Mouse (Mus musculus): ENCODE measurements around the gene Fam49a.
A peak's percentile ranks its signal among the peaks of the same experiment; 100 is the strongest.

Gene Fam49a

DNA sequence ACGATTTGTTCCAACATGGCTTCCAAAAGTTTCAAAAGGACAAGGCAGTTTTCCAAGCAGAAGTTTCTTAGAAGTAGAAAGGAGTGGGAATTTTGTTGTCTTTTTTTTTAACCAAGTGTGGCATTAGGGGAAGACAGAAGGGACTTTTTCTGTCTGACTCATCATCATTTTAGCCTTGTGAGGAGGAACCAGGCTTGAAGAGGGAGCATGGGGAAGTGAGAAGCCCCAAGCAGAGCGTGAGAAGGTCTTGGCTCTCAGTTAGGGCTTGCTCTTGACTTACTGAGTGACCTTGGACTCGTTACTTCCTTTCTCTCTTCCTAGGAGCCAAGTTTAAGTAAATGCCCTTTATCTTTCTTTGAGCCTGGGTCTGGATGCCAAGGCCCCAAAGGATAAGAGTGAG, 8.6 kb downstream of the Fam49a start:
- DNase-seq: no peak

DNA sequence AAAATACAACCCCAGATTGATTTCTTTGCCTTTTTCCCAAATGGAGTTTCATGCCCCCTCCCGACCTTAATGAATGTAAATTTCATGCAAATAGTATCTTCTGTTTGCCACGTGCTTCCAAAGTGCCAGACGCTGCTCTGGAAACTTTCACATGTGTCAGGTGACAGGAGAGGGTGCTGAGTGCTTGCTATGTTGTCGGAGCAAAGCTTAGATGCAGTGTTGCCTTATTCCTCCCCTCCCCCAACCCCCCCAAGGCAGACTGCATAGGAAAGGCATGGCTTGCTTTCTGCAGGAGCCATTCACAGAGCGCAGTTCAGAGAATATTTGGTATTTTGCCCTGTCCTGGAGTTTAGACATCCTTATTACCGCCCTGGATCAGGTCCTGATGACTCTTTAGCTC, 12.2 kb downstream of the Fam49a start:
- DNase-seq: no peak

DNA sequence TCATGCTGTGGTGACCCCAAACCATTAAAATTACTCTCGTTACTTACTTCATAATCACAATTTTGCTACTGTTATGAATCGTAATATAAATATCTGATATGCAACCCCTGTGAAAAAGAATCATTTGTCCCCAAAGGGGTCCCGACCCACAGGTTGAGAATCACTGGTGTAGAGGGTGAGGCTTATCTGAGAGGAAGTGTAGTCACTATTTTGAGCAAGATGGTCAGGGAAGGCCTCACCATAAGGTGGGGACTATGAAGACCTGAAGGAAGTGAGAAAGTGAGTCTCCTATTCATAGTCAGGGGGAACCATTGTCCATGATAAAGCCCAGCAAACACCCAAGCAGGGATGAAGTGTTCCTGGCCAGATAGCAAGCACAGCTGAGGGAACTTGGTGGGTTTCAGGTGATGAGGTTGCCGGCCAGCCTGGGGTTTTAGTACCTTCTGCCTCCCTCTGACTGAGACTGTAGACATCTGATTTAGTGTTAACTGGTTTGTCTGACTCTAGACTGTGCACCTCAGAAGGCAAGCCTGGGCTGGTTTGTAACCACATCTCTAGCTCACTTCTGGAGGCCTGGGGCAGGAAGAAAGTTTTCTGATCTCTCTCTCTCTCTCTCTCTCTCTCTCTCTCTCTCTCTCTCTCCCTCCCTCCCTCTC, 13.3 kb downstream of the Fam49a start:
- DNase-seq: no peak

DNA sequence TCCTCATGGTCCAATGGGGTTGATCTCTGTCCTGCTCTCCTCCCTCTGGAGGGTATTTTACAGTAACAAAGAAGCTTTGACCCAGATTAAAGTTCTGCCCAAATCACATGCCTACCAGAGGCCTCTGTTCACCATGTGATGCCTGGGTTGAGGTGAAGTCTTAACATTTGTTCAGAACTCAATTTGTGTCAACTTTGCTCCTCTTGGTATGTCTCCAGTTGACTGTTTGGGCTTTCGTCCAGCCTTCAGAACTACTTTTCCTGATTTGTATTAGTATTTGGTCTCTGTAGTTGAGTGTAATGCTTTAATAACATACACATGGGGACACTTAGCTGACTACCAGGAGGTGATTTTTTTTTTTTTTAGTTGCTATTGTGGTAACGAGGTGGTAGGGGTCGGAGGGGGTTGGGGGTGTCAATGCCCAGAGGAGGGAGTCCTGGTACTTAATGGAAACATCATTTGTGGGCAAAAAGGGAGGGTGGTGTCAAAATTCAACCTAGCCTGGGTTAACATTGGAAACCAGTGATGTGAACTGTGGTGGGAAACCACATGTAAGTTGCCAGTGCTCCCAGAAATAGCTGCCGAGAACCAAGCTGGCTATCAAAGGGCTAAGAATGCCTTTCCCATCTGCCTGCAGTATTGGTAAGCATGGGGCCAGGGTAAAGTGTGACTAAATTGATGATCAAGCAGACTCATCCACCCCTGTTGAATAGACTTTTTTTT, 16.0 kb downstream of the Fam49a start:
- DNase-seq: no peak

DNA sequence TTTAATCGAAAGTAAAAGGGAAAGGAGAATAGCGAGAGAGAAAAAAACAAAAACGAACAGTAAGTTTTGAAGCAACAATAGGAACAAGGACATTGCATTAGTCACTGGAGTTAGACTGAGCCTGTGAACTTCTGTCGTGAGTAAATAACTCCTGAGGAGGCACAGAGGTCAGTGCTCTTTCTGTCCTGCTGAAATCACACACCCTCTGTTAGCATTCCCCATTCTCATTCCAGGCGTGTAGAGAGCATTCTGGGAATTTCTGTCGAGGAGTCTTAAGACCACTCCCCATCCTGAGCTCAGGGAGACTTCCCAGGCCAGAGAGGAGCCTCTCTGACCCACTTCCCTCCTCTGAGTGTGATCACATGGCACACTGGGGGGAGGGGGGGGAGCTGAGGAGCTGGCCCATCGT, 16.5 kb downstream of the Fam49a start:
- no peak for DNase-seq

DNA sequence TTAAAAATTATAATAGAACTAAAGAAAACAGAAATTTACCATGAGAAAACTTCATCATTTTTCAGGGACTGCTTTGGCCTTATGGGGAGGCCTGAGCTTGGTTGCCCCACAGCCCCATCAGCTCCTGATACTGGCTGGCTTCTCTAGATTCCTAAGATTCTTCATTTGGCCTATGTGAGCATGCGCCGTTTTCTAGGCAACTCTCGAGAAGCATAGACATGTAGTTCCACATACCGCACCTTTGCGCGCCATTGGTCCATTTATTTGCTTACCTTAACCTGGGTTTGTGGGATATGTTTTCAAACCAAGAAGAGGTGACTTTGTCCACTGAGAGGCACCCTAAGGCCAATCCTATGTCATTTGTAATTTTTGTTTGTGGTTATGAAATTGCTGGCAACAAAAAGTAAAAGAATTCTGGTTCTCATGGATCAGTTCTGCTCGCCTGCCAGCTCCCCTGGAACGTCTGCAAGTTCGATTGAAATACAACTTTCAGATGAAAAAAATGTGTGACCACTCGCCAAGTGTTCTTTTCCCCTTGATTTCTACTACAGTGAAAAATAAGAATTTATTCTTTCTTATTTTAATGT, 21.9 kb downstream of the Fam49a start:
- no peak for DNase-seq

DNA sequence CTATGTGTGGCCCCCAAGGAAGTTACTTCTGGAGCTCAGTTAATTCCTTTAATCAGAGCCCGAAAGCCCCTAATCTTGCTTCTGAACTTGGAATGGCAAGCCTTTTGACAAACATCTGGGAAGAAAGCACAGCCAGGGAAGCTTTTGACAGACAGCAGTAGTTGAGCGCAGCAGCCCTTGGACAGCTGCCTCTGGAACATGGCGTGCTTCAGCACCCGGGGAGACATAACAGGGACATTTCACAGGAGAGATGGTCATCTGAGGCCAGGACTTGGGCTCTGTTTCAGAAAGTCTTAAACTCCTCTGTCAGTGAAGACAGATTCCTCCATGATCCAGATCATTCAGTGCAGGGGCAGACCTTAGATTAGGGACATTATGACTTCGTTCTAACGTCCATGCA, 22.6 kb downstream of the Fam49a start:
- no peak for DNase-seq

DNA sequence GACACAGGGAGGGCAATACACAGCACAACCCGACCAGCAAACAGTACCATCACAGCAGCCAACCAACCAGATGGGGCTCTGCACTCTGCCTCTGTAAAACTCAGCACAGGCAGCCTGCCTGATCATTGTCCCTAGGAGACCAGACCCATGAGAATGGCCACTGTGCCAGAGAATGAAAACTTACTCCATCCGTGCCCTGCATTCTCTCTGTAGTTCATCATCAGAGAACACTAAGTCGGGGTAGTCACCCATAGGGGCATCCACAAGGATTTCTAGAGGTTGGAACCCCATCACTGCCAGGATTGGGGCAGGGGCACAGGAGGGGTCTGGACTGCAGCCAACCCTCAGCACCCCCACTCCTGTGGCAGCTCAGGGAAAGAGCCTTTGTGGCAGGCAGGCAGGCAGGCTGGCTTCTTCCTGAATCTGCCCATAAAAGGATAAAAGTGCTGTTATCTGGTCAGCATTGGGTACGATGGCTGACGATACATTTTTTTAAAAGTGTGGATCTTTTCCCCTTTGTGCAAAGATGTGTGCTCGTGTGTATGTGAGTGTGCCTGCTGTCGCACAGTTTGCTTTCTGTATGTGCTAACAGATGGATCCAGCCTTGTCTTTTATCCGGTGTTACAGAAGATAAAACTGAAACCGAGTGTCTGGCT, 25.3 kb downstream of the Fam49a start:
- peak; percentile 33 to 45 for DNase-seq

DNA sequence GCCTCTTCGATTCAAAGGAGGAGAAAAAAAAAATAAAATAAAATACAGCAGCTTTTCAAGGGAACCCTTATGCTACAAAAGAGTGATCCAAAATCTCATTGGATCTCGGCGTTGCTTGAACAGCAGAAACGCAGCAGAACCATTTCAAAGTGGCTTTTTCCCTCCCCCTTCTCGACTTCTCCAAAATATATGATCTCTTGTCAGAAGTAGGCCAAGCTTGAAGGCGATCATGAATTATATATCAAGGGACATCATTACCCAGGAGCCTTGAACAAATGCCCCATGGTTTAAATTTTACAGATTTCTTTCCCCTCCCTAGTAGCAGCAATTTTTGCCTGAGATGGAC, 25.8 kb downstream of the Fam49a start:
- DNase-seq: no peak

DNA sequence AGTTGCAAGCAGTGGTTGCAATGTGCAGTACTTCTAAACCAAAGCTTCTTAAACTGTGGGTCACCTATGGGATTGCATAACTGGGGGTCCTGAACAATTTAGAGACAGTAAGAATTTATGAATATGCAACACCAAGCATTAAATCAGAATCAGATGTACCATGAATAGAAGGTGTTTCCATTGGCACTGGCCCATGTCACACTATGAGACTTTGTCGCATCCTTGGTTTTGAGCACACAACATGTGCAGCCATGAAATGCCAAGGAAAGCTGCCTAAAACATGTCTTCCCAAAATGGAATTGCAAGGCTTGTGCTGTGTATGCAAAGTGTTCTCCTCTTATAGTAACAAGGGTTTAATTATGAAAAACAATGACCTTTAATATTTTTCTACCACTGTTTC, 26.6 kb downstream of the Fam49a start:
- no peak for DNase-seq

DNA sequence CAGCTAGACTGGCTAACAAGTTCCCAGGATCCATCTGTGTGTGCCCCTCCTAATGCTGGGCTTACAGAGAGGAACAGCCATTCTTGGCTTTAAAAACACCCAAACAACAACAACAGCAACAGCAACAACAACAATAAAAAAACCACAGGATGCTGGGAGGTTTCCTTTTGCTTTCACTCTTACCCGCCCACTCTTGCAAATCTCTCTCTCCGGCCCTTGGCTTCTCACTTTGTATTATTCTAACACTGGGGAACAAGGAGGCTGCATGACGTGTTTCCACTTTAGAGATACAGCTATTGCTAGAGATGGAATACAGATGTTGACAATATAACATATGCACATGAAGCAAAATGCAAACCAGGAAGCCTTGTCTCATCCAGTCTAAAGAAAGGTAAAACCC, 27.7 kb downstream of the Fam49a start:
- no peak for DNase-seq

DNA sequence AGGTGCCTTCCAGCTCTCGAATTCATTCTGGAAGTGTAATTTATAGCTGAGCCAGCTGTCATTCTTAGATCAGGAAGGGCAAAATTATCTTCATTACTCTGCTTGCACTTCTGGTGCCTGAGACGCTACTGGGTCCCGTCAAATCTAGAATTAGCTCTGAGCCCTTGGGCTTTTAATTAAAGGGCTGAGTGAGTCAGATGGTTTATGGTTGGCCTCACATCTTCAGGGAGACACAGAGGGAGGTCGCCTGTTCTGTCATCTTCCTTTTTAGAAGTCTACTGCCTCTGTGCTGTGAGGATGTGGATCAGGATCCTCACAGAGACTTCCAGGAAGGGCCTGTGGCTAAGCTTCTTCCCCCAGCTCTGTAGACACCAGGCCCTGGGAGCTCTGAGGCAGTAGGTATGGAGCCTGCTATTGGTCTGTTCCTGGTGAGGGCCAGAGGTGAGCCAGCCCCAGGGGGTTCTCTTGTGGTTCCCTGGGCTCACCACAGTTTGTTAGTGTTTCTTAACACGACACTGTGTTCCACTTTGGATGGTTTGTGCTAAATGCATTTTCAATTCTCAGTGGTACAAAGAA, 30.2 kb downstream of the Fam49a start:
- DNase-seq: no peak

DNA sequence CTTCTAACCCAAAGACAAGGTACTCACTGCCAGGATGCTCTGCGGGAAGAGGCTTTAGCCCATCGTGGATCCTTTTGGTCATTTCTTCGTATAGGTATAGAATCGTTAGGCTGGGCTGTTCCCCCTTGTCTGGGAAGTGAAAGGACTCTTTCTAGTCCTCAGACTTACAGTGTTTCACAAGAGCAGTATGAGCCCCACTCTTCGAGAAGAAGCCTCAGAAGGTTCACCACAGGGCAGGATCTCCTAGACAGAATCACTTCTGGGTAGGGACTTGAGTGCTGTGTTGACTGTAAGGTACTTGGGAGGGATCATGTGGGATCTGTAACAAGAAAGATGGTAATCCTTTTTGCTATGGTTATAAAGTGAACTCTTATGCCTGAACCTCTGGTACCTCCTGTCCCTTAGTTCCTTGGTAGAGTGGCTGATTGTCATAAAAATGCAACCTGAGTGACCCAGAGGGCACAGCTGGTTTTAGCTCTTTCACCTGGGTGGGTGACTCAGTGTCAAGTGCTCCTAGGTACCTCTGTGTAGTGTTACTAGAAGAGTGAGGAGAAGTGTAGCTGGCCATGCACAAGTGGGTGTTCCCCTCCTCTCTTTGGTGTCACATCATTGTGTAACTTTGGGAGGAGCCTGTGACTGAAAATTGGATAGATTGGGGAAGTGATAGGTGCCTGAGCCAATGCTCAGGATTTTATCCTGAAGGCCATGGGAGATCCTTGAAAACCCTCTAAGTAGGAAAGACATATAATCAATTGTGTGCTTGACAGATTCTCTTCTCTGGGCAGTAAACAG, 32.6 kb downstream of the Fam49a start:
- DNase-seq: no peak

DNA sequence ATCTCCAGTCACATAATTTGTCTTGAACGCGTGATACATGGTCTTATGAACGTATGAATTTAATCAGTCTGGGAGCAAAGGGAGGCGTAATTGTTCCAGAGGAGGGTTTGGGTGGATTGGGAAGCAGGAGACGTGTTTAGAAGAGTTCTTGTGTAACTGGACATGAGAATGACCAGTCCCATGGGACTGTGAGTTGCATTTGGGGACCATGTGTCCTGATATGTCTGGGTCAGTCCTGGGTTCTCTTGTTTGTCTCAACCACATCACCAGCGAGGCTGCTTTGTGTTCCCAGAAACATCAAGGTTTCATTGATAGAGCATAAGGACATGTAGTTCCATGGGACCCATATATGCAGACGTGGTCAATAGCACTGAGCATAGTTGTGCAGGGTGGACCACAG, 36.5 kb downstream of the Fam49a start:
- no peak for DNase-seq

DNA sequence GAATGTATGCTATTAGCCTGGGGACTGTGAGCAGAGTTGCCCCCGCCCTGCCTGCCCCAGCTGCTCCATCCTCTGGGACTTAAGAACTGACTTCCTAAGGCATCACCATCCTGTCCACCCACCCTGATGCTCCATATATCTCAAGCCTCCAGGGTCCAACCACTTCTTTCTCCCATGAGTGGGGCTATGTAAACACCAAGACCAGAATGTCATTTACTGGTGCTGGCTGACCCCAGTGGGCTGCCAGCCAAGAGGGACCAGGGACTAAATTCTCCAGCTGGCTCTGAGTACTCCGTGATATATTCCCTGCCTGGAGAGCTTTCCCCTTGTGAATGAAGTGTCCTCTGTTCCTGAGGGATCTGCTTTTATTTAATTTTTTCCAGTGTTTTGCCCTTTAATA, 37.4 kb downstream of the Fam49a start:
- DNase-seq: no peak

DNA sequence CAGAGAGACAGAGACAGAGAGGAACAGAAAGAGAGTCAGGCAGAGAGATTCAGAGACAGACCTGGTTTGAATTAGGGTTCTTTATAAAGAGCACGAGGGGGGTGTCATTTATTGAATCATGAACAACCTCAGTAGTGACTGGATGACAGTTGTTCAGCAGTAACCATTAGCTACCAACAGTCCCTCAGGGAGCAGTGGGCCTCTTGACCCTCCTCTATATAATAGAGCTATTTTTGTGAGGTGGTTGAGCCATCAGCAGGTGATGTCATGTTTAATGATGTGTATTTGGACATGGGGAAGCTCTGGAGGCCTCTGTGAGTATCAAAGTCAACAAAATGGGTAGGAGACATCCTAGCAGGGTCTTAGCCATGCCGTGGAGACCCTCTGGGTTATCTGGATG, 39.2 kb downstream of the Fam49a start:
- DNase-seq: no peak

DNA sequence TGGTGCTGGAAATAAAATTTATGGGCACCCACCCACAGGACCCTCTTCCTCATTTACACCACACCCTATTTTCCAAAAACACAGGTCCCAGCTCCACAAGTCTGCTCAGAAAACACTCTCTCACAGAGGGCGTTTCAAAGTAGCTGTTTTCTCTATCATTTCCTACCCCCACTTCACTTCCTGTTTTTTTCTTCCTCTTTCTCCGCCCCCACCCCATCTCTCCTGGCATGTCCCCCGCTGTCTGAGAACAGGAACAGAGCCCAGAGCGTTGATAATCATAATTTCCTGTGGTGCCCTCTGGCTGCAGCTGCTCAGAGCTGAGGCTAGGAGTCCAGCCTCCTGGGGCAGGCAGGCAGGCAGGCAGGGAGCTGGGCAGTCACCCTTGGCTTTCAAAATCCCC, 39.9 kb downstream of the Fam49a start:
- no peak for DNase-seq

DNA sequence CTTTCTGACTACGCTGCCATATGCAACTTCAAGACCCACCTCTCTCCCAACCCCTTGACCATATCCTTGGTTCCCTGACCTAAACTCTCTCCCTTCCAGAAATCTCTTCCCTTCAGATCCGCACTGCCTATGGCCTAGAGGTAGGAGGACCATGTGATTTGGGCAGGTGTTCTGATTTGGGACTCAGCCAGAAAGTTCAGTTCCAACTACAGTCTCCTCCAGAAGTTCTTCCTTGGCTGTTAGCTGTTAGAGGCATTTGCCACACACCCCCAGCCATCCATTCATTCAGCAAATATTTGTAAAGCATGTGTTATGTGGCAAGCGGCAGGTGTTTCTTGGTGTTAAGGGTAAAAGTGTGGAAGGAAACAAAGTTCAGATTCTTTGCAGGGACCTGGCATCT, 44.3 kb downstream of the Fam49a start:
- DNase-seq: no peak

DNA sequence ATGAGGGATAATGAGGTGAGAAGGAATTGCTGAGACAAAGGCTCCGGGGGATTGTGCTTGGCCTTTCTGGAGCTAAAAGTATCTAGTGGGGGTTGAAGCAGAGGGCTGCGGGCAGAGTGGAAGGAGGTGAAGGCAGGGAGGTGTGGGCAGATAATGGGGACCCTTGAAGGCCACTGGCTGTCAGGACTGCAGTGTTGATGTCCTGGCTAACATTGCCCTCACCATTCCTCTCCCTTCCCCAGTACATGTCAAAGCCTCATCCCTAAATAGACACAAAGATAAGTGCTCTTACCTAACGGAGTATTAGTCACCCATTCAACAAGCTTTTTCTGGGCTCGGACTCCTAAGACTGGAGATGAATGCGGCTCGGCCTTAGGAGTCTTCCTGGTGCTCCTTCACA, 44.9 kb downstream of the Fam49a start:
- no peak for DNase-seq

DNA sequence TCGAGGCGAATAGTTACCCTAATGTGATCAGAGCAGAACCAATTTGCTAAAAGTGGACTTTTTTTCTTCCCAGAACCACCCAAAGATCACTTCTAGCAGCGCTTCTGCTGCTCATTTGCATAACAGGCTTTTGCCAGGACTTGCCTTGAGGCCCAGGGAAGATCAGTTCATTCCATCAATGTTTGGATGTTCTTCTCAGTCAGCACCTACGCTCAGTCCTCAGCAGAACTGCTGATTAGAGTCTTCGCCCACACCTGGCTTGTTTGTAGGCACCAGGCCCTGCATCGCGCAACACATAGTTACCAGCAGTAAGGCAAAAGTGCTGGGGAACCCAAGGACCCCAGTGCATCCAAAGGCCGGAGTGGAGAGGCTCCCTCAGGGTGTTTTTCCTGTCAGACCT, 45.3 kb downstream of the Fam49a start:
- DNase-seq: no peak

DNA sequence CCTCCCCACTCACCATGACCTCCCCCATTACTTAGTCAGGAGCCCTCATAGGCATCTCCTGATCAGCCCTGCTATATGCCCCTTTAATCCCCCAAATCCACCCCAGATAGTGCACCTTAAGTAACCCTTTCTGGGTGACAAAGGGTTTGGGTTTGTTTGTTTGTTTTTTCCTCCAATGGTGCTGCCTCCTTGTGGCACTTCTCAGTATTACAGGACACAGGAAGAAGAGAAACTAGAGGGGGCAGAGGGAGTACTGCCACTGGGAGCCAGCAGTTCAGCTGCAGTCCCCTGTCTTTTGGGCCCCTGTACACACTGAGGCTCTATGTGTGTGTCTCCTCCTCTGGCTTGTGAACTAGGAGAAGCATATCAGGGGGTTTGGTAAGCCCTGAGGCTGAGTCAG, 51.5 kb downstream of the Fam49a start:
- DNase-seq: no peak

DNA sequence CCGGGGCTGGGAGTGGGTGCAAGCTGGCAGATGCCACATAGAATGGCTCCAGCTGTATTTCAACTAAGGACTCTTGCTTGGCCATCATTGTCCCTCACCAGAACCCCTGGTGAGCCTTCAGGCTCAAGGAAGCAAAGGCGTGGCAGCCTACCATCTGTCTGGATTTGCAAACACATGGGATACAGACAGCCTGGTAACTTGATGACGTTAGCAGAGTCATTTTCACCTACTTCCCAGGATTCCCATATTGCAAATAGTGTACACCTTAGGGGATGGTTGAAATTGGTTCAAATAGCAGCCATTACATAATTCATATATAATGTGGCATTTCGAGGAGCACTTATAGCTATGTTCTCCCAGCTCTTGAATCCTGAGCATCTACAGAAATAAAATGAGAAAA, 52.0 kb downstream of the Fam49a start:
- DNase-seq: no peak

DNA sequence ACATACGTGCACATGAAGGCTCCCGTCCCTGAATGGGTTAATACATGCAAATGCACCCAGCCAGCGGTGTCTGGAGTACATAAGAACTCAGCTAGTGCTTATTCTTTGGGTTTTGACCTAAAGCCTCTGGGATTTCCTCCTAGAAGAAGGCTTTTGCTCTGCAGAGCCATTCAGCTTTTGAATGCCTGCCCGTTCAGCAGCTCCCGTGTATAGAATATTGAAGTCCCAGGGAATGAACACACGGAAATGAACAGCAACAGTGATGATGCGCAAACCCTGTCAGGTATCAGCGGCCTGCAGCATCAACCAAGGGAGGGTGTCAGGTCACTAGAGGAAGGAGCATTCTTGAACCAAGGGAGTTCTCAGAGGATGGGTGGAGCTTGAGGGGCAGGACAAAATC, 52.4 kb downstream of the Fam49a start:
- no peak for DNase-seq

Data from cerebellum, adult 18-20 months (tissue).